Mouse (Mus musculus) gastrocnemius, adult 18-20 months (tissue): Measurements from ENCODE around the gene H2-M5. TPM values are rescaled to one million over a fixed set of nuclear protein-coding genes. Genes with fewer than 3 reads are reported as not detected.
"Not testable (repeated sequence)": the region's sequence is repeated elsewhere in the genome, so short reads cannot be mapped to it uniquely, and the experiment has no call there.

Experiments
- DNase-seq: peaks from one replicate; pipeline ENCODE4 v3.0.0; 2021; ENCODE audit warnings: low spot score
- long read RNA-seq, 2 experiments: library from polyadenylated mRNA; stranded (forward); transcript quantifications; one replicate each; pipeline ENCODE4 v2.0.0; 2021
- total RNA-seq, 2 experiments: library from RNA; stranded (reverse); gene quantifications; 2 replicates each; pipeline ENCODE4 v1.2.3; 2021

Gene H2-M5
- total RNA-seq = not detected
- long read RNA-seq, experiment 1 = 0 reads
- long read RNA-seq, experiment 2 = 0 reads

DNA sequence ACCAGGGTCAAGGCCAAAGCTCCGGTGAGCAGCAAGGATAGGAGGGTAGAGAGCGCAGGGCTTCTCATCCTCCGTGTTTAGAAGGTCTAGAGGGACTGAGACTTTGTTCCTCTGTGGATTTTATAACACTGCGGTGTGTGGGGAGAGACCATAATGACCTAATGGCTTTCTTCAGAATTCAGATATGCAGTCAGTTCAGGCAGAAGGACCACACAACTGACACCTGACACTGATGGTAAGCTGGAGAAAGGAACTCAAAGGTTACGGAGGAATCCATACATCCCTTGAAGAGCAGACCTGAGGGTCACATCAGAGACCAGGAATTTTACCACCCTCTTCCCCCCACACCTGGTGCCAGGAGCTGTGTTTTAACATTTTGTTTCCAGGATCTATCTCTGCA is at the start of gene H2-M5:
Gene H2-M5, minus strand, starts transcription at position 101 of the 400 bp plus-strand sequence.
- DNase-seq = no peak

DNA sequence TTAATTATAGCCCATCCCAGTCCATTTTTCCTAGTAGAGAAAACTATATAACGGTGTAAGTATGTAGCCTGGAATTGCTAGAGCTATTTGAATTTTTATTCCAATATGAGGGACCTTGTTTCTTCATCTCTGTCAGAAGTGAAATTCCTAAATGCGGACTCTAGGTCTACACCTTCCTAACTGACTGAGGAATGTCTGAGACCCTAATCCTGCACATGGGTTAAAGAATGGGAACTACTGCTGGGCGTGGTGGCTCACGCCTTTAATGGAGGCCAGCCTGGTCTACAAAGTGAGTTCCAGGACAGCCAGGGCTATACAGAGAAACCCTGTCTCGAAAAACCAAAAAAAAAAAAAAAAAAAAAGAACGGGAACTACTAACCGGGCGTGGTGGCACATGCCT is 39.8 kb upstream of the H2-M5 start:
- DNase-seq = no peak

DNA sequence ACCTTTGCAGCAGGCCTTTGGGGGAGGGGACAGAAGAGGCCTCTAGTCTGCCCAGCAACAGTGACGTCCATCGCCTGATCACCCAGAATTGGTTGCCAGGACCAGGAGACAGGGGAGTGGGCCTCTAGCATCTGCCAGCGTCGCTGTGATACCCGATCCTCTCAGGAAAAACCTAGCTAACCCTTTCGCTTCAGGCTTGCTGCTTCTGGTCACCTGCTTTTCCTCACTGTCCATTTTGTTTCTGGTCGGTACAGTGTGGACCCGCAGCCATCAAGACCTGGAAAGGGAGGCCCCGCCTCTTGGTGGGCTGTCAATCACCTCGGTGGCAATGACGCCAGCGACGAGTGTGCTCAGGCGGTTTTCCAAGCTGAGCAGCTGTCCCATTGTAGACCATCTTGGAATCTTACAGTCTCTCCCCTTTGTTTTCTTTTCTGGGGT is 39.4 kb upstream of the H2-M5 start:
- DNase-seq = peak; percentile 80

DNA sequence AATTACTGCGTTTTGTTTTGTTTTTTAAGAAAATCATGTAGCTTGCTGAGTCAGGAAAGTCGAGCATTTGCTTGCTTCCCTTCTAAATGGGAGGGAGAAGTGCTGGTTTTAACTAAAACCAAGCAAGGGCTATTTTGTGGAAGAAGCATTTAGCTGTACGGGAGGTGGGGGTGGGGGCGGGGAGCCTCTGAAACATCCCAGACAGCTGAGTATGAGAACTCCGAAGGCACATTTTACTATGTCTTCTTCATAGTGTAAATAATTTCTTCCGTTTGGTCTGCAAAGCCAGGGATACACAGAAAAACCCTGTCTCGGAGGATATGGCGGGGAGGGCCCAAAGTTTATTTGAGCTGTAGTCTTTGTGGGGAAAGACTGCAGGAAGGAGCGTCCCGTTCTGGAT is 38.9 kb upstream of the H2-M5 start:
- no peak for DNase-seq

DNA sequence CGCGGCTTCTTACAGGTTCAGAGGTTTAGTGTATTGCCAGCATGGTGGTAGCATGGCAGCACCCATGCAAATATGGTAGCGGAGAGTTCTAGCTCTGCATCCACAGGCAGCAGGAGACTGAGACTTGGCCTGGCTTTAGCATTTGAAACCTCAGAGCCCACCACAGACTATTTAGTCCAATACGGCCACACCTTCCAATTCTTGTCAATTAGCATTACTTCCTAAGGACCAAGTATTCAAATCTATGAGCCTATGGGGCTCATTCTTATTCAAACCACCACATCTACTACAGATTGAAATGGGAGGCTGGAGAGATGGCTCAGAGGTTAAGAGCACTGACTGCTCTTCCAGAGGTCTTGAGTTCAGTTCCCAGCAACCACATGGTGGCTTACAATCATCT is 38.1 kb upstream of the H2-M5 start:
- no peak for DNase-seq

DNA sequence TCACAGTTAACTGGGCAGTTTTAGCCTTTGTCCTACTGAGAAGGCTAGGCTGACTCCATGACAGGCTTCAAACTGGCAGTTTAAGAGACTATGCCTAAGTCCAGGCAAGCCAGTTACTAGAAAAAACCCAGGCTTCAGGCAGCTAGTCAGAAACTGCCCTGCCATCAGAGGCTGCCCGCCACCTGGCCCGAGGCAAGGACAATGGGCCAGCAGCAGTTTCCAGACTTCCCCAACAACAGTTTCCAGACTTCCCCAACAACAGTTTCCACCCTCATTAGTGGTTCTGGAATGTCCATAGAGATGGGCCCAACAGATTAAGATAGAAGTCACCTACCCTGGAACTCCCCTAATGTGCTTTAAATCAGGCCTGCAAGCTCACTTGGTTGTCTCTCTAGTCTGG is 37.1 kb upstream of the H2-M5 start:
- no peak for DNase-seq

DNA sequence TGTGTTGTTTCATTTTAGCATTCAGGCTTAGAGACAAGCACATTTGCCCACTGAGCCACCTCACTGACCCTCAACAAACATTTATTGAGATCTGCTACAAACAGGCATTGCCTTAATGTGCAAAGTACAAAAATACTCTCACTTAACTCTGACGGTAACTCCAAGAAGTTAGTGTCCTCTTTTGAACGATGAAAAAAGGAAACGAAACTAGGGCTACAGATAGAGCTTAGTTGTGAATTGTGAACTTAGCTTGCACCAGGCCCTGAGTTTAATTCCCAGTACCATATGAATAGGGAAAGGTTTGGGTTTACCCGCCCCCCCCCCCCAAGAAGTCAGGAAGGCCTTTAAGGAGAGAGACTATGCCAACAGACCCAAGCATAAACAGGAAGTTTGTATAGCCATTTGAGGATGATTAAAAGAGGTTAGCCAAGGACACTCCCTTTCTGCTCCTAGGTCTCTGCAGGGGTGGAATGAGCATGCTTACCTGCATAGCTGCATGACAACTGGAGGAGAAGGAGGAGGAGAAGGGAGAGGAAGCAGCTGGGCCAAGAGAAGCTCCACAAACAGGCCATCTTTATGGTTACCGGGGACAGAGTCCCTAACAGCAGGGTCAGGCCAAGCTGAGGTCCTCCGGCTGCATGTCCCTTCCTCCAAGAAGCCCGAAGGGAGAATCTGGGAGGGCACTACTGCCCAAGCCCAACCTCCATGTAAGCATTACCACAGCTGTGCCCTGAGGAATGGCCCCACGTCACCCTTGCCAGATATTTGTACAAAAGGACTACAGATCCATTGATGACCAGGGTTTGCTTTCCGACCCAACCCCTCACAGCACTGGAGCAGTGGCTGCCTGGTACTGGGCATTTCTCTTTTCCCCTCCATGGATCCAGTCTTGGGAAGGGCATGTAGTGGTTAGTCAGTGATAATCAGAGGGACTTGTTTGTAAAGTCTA is 33.6 kb upstream of the H2-M5 start, which contains the start of gene Mog:
Gene Mog, minus strand, starts transcription at position 771 of the 949 bp plus-strand sequence.
- DNase-seq = no peak

DNA sequence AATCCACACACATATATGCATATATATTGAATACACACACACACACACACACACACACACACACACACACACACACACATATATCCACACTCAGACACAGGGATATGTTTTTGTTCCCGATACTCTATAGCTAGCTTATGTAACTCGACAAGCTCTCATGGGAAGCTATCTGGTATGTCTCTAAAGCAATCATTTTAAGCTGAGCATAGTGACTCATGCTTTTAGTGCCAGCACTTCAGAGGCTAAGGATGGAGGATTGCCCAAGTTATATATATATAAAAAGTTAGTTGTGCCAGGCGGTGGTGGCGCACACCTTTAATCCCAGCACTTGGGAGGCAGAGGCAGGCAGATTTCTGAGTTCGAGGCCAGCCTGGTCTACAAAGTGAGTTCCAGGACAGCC is 29.9 kb upstream of the H2-M5 start:
- not testable (repeated sequence) for DNase-seq

DNA sequence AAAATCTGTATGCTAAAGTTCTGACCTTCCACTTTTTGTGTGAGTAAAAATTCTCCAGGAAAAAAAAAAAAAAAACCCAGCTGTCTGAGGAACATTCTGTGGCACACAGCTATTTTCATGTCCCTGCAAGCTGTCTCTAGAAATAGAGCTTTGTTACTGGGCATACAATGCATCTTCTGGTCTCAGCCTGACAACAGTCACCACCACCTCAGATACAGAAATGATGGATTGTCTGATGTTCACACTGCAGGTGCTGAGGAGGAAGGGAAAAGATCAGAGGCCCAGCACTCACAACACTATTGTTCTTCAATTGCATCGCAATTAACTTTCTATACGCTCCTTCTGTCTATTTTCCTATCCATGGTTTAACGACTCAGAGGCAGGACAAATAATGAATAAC is 29.0 kb upstream of the H2-M5 start:
- no peak for DNase-seq

DNA sequence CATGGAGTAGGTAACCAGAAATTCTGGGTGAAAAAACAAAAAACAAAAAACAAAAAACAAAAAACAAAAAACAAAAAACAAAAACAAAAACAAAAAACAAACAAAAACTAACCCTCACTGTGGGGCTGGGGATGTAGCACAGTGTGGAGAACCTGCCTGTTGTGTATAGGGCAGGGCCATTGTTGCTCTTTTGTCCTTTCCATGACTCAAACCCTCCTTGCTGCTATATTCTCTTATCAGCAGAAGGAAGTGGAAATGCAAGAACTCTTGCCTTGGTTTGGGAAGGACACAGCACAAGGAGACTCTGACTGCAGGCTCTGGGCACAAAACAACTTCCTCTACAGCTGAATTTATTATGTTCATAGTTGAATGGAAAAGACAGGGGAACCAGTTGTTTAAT is 27.0 kb upstream of the H2-M5 start:
- DNase-seq = no peak

DNA sequence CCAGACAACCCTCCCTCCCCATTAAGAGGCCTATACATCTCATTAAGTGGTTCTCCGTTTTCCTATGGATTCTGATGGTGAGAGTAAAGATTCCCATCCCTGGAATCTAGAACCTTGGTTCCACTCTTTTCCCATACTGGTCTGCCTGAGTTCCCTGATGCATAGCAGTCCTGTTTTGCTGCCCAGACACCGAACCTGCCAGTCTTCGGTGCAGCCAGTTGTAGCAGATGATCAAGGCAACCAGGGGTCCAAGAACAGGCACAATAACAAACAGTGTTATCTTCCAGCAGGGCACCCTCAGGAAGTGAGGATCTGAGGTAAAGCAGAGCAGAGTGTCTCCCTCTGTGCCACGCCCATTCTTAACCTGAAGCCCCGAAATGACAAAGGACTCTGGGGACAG is 22.8 kb upstream of the H2-M5 start:
- DNase-seq = no peak

DNA sequence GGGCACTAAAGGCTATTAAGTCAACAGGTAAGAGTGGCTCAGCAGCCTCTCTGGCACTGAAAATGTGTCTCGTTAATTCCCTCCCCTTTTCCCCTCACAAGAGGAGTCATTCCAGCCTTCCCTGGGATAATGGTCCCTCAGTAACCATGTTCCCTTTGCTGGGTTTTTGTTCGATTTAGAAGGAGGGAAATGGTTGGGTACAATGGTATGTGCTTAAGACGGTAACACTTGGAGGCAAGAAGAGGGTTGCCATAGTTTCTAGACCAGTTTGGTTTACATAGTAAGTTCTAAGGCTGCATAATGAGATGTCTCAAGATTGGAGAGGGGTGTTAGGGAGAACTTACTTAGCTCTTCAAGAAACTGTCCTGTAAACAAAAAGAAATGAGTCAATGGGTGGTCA is 22.4 kb upstream of the H2-M5 start:
- DNase-seq = no peak

DNA sequence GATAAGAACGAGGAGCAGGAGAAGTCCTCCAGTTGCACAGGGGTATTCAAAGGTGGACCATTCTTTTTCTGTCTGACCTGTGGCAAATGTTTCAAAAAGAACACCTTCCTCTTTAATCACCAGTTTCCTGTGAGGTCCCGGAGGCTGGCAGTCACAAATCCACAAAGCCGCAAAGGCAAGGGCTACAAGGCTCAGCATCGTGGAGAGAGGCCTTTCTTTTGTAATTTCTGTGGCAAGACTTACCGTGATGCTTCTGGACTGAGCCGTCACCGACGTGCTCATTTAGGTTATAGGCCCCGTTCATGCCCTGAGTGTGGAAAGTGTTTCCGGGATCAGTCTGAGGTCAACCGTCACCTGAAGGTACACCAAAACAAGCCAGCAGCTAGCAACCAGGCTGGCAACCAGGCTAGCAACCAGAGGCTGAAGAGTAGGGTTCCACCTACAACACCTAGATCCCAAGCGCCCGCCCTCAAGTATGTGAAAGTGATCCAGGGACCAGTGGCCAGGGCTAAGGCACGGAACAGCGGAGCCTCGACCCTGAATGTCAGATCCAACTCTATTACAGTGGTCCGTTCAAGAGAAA is 20.2 kb upstream of the H2-M5 start:
- DNase-seq = no peak

DNA sequence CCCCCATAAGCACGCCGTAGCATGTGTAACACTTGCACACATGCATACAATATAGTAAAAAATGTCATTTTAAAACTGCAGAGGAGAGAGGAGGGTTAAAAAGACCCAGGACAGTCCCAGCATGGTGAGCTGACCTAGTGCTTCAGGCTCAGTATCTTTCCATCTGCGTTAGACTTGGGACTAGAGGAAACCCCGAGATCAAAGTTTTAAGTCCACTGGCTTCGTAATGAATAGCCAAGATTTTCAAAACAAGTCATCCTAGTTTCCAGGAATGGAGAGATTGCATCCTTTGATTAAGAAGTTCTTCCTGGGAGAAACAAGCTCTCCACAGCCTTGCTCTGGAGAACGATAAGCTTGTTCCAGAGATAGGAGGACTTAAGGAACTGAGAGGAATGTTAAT is 18.8 kb upstream of the H2-M5 start:
- no peak for DNase-seq

DNA sequence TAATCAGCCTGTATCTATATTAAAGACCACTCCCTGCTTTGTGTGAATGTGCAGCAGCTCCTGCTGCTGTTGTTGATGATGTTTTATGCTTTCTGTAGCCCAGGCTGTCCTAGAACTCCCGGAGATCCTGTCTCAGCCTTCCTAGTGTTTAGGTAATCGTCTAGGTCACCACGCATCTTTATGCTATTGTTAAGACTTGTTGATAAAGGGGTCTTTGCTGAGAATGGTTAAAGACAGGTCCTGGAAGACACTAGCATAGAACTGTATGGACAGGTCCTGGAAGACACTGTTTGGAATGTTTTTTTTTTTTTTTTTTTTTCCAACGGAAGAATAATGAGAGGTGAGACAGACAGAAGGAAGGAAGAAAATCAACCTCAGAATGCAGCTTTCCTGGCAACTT is 14.0 kb upstream of the H2-M5 start:
- DNase-seq = no peak

DNA sequence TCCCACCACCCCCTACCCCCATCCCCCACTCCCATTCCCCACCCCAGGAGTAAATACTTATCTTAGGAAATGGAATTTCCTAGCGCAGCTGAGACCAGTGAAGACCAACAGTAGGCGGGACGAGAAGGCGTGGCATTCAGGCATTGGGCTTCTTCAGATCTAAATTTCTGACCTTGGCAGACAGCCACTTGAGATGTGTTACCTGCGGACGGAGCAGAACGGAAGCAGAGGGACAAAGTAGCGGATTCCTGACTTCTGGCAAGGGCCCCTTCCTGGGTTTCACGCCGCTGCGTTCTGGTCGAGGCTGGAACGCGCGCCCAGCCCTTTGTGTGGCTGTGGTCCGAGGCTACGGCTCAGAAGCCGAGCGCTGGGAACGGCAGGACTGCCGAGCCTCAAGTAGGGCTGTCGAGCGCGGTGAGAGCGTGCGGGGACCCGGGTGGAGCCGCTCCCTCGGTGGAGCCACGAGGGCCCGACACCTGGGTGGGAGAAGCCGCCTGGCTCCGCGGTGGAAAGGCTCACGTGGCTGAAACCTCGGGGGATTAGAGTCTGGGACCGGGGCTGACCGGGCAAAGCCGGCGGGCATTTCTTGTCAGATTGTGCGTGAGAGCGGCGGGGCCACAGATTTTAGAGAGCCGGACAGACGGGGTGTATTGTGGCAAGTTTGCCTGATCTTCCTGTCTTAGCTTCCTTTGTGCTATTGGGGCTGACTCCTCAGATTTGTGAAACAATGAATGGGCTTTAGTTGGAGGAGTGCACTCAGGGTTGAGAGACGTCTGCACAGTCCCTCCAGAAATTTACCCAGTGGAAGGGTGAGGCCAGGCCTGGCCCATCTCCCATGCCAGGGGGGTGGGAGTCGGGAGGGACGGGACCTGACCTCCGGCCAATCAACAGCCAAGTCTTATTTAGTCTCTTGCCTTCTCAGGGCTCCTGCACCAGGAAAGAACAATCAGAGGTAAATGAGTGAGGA is 13.3 kb upstream of the H2-M5 start:
- peak; percentile 5 for DNase-seq

DNA sequence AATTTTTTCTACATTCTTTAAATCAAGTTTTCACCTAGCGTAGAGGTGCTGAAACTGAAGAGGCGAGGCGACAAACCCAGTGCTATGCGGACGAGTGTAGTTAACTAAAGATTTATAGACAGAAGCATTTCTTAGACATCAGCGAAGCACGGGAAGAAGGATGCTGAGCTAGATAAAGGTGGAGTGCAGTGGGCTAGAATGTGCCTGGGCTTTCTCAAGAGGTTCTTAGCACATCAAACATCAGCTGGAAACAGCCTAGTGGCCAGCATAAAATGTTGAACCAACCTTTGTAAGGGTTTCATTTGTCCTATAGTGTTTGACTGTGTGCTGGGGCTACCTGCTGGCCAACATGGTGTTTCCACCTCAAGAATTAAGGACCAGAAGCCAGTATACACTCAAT is 11.5 kb upstream of the H2-M5 start, which contains the start of gene Zfp57:
Gene Zfp57, plus strand, starts transcription at position 301 of the 400 bp plus-strand sequence.
- no peak for DNase-seq

DNA sequence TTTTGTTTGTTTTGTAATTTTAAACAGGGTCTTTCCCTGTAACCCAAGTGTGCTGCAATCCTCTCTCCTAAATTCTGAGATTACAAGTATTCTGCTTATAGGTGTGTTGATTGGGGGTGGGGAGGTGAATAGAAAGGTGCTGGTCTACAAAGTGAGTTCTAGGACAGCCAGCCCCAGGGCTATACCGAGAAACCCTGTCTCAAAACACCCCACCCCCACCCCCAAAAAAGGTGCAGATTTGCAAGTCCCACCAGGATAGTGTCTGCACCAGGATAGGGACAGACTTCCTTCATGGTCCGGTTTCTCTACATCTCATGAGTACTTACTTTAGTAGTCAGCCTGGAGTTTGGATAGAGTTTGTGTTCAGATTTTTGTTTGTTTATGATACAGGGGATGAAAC is 9.1 kb upstream of the H2-M5 start:
- DNase-seq = no peak

DNA sequence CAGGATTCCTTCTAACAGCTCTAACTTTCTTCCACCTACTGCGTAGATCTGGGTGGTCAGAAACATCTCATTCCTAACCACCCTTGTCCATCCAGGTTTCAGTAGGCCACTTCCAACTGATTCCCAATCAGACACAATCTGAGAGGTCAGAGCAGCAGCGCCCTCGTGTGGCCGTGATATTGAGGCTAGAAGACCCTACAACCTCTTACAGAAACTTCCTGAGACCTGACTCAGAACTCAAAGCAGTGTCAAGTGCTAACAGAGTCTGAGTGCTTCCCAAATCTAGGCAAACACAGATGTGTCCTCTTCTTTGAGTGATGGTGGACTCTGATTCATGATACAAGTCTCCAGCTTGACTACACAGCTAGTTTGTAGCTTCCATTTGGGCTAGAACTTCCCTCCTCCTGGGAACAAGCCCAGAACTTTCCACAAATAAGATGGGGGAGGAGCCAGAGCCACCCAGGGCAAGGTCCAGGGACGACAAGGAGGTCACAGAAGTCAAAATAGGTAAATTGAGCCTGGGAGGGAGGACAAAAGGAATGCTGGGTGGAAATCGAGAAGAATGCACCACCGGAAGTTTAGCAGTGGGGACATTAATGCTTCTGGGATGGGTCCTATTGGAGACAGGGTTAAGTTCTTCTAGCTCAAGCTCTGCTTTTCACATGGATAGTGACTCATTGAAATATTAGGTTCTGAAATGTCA is 7.8 kb upstream of the H2-M5 start:
- peak; percentile 53 for DNase-seq

DNA sequence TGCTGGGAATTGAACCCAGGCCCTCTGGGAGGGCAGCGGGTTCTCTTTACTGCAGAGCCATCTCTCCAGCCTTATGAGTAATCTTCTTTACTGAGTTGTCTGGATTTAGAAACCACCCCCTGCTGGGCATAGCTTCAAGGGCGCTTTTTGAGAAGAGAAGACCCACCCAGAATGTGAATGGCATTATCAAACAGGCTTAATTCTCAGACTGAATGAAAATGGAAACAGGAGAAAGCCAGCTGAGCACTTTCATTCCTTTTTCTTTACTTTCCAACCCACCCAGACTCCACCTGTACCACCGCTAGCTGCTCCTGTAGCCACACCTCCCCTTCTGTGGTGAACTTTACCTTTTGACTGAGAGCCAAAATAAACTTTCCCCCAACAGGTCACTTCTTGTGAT is 6.1 kb upstream of the H2-M5 start:
- DNase-seq = no peak

DNA sequence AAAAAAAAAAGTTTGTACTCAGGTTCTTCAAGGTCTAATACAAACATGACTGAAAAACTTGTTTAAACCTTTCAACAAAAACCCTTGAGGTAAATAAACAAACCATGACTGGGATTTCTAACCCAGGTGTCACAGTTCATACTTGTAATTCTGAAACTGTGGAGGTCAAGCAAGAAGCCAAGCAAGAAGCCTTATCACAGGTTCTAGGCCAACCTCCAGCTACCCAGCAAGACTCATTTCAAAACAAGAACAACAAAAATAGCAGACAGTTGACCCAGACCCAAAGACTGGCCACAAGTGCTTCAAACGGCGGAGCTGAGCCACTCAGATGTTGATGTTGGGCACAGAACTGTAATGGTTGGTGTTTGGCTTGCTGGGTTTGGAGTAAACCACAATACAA is 5.2 kb upstream of the H2-M5 start:
- DNase-seq = no peak
